Mouse (Mus musculus): ENCODE measurements around the gene H2-Oa.

DNA sequence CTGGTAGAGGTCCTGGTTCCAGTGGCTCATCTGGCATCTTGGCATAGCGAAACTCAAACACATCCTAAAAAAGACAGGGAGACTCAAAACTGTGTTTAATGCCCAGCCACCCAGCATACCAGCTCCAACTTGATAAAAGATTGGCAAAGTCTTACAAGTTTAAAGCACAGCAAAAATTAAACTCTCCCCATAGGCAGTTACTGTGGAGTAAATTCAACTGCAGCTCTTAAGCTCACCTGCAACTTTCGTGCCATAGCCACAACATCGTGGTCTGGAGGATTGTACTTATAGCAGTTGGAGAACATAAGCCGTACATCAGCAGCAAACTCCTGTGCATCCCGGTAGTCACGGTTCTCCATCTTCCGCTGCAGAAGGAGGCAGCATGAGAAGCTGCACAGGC lies 22.0 kb downstream of the H2-Oa start:
- TF ChIP-seq EP300 (IDR thresholded peaks at IDR 0.05) (no peak), CTCF (IDR thresholded peaks at IDR 0.05) (no peak)

All from lung, postnatal 0 days (tissue).